Mouse (Mus musculus): ENCODE results near the gene Slc17a1.

- TF ChIP-seq CTCF (IDR thresholded peaks at IDR 0.05; ENCODE audit: insufficient read depth, low read depth, low read length): no peak
- TF ChIP-seq POLR2A (IDR thresholded peaks at IDR 0.05; ENCODE audit: insufficient read depth, low read depth, low read length): no peak
Observed at GRCm38 (mm10) chr13:23834836-23835235, 32.7 kb upstream of the Slc17a1 start.

All from olfactory bulb, adult 2 months (tissue).